Mouse (Mus musculus) midbrain, embryonic 13.5 days (tissue): ENCODE measurements around the gene Prr15. TPM values are rescaled to one million over a fixed set of nuclear protein-coding genes. Genes with fewer than 3 reads are reported as not detected.

Experiments used
- ATAC-seq: fragments of 200-750 bp; cut with Nextera tagmentation; 2 replicates; pipeline ENCODE4 v1.8.0; 2017; ENCODE audit warnings: mild to moderate bottlenecking, moderate TSS enrichment, moderate library complexity
- H3K27ac ChIP-seq: fragments of 300-500 bp; sonication (generic); 2 replicates; pipeline ENCODE4 v1.5.1; 2015; ENCODE audit warnings: inconsistent platforms, mild to moderate bottlenecking, moderate library complexity
- H3K27me3 ChIP-seq: fragments of 300-500 bp; sonication (generic); 2 replicates; pipeline ENCODE4 v1.6.1; 2015; ENCODE audit warnings: mild to moderate bottlenecking, inconsistent platforms
- H3K36me3 ChIP-seq: fragments of 300-500 bp; sonication (generic); 2 replicates; pipeline ENCODE4 v1.6.1; 2015; ENCODE audit warnings: mild to moderate bottlenecking, inconsistent platforms
- H3K4me1 ChIP-seq: fragments of 300-500 bp; sonication (generic); replicated peaks from 2 replicates; pipeline ENCODE4 v1.6.1; 2015; ENCODE audit warnings: inconsistent platforms
- H3K4me2 ChIP-seq: fragments of 300-500 bp; sonication (generic); replicated peaks from 2 replicates; pipeline ENCODE4 v1.6.1; 2015; ENCODE audit warnings: moderate library complexity, mild to moderate bottlenecking, inconsistent platforms
- H3K4me3 ChIP-seq: fragments of 300-500 bp; sonication (generic); replicated peaks from 2 replicates; pipeline ENCODE4 v1.5.1; 2015; ENCODE audit warnings: mild to moderate bottlenecking, inconsistent platforms
- H3K9ac ChIP-seq: fragments of 300-500 bp; sonication (generic); replicated peaks from 2 replicates; pipeline ENCODE4 v1.6.1; 2015; ENCODE audit warnings: mild to moderate bottlenecking, inconsistent platforms
- H3K9me3 ChIP-seq: fragments of 300-500 bp; sonication (generic); 2 replicates; pipeline ENCODE4 v1.6.1; 2016; ENCODE audit warnings: mild to moderate bottlenecking, inconsistent platforms
- WGBS: fragments of 180-500 bp; shearing (Covaris S2); methylation state at CpG from one replicate; pipeline ENCODE4 v1.1.7; 2015; 5-methylcytosine and 5-hydroxymethylcytosine counted together
- polyA plus RNA-seq: library from polyadenylated mRNA; unstranded; fragments of >200 nt; fragmentation: Nextera tagmentation; extraction: Ambion mirVana; gene quantifications from 2 replicates; pipeline ENCODE4 v1.2.1, GENCODE M21; 2015

Gene Prr15
- polyA plus RNA-seq, 1 experiment from 2014 or later, result 1.6 TPM

DNA sequence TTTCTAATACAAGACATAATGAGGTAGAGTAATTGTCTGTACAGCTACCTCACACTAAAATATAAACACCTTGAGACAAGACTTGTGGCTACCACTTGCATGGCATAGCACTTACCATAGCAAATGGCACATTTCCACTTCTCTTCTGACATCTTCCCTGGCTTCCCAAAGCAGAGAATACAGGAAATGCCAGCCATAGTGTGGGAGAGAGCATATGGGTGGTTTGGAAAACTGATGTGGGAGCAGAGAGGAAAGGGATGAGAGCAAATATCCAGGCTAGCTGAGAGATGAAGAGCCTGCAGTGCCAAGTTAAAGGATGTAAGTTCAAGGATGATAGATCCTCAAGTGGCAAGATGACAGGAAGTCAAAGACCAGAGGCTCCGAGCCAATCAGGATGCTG is 19.9 kb upstream of the Prr15 start:
- ATAC-seq, result no peak
- Histone ChIP-seq H3K4me1 (no peaks in the 10 kb centered on the region), H3K9me3 (no peaks in the 10 kb centered on the region), H3K9ac (no peak overlapping the region), H3K36me3 (no peaks in the 10 kb centered on the region), H3K4me2 (no peak overlapping the region), H3K4me3 (no peak overlapping the region), H3K27me3 (no peaks in the 10 kb centered on the region), H3K27ac (no peak overlapping the region)
- WGBS, result 82% methylated on average over 1 of the region's 1 CpGs

- ATAC-seq, result no peak
- 97% methylated on average over 2 of the region's 2 CpGs for WGBS
Observed at GRCm38 (mm10) chr6:54313071-54313470, 12.6 kb upstream of the Prr15 start.

GRCm38 (mm10) chr6:54318618-54319017 is 7.0 kb upstream of the Prr15 start:
- no peak for ATAC-seq

More at GRCm38 (mm10) chr6:54313071-54313470, 12.6 kb upstream of the Prr15 start:
- Histone ChIP-seq H3K4me1 (no peaks in the 10 kb centered on the region), H3K36me3 (no peaks in the 10 kb centered on the region), H3K27me3 (no peaks in the 10 kb centered on the region), H3K9me3 (no peaks in the 10 kb centered on the region), H3K9ac (no peak overlapping the region), H3K4me2 (no peak overlapping the region), H3K4me3 (no peak overlapping the region), H3K27ac (no peak overlapping the region)

DNA sequence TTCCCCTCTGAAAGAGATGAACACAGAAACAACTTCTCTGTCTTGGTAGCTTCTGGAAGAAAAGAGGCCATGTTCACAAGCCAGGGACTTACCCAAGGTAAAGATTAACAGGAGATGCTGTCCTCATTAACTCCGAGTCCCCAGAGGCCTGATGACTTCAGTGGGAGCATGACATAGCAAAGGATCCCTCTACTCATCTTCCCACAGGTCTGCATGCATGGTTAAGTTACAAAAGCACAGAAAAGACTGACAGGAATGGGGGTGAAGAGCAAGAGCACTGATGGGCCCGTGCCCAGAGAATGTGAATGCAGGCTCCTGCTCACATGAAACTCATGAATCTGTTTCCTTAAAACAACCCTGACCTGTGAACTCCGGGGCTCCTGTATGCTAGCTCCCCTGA is 6.4 kb upstream of the Prr15 start:
- H3K36me3 ChIP-seq, result no peaks in the 10 kb centered on the region
- no peaks in the 10 kb centered on the region for H3K9me3 ChIP-seq
- ATAC-seq, result no peak
- H3K4me3 ChIP-seq, result no peak overlapping the region
- H3K9ac ChIP-seq, result no peak overlapping the region
- H3K27ac ChIP-seq, result no peak overlapping the region
- peaks cover 4% of the 10 kb centered on the region for H3K27me3 ChIP-seq
- H3K4me1 ChIP-seq, result no peaks in the 10 kb centered on the region
- H3K4me2 ChIP-seq, result no peak overlapping the region
- WGBS, result 75% methylated on average over 3 of the region's 3 CpGs

More at GRCm38 (mm10) chr6:54318618-54319017, 7.0 kb upstream of the Prr15 start:
- Histone ChIP-seq H3K4me3 (no peak overlapping the region), H3K9me3 (no peaks in the 10 kb centered on the region), H3K27ac (no peak overlapping the region), H3K36me3 (no peaks in the 10 kb centered on the region), H3K4me2 (no peak overlapping the region), H3K4me1 (no peaks in the 10 kb centered on the region), H3K27me3 (no peaks in the 10 kb centered on the region), H3K9ac (no peak overlapping the region)
- 87% methylated on average over 9 of the region's 9 CpGs for WGBS

GRCm38 (mm10) chr6:54320236-54320635 is 5.4 kb upstream of the Prr15 start:
- 88% methylated on average over 1 of the region's 1 CpGs for WGBS
- Histone ChIP-seq H3K27ac (no peak overlapping the region), H3K36me3 (no peaks in the 10 kb centered on the region), H3K4me1 (no peaks in the 10 kb centered on the region), H3K9ac (no peak overlapping the region), H3K4me2 (no peak overlapping the region), H3K9me3 (no peaks in the 10 kb centered on the region), H3K4me3 (no peak overlapping the region), H3K27me3 (peaks cover 14% of the 10 kb centered on the region)
- no peak for ATAC-seq

GRCm38 (mm10) chr6:54326671-54327625 is 1.3 kb downstream of the Prr15 start:
- Histone ChIP-seq H3K27me3 (peaks cover 68% of the 10 kb centered on the region), H3K4me2 (peak overlapping the region; percentile 88), H3K4me3 (peak overlapping the region; percentile 49), H3K4me1 (peaks cover 31% of the 10 kb centered on the region), H3K27ac (no peak overlapping the region), H3K9me3 (no peaks in the 10 kb centered on the region), H3K9ac (peak overlapping the region; percentile 60), H3K36me3 (no peaks in the 10 kb centered on the region)
- under 1% methylated on average over 53 of the region's 53 CpGs for WGBS
- peak; percentile 79 for ATAC-seq

GRCm38 (mm10) chr6:54327626-54328003 is 2.0 kb downstream of the Prr15 start:
- Histone ChIP-seq H3K27ac (no peak overlapping the region), H3K4me1 (peaks cover 37% of the 10 kb centered on the region), H3K4me2 (peak overlapping the region; percentile 88), H3K9ac (peak overlapping the region; percentile 60; the same call in 1 of the 2 replicates), H3K36me3 (no peaks in the 10 kb centered on the region), H3K9me3 (no peaks in the 10 kb centered on the region), H3K4me3 (peak overlapping the region; percentile 49), H3K27me3 (peaks cover 68% of the 10 kb centered on the region)
- ATAC-seq, result no peak
- under 1% methylated on average over 28 of the region's 28 CpGs for WGBS

- Histone ChIP-seq H3K27ac (no peak overlapping the region), H3K4me3 (no peak overlapping the region), H3K4me2 (no peak overlapping the region), H3K36me3 (no peaks in the 10 kb centered on the region), H3K4me1 (peaks cover 47% of the 10 kb centered on the region), H3K9me3 (no peaks in the 10 kb centered on the region), H3K9ac (no peak overlapping the region), H3K27me3 (peaks cover 71% of the 10 kb centered on the region)
- WGBS, result 96% methylated on average over 5 of the region's 5 CpGs
- ATAC-seq, result no peak
Observed at GRCm38 (mm10) chr6:54328783-54329182, 3.1 kb downstream of the Prr15 start.

- 91% methylated on average over 3 of the region's 3 CpGs for WGBS
- Histone ChIP-seq H3K9me3 (no peaks in the 10 kb centered on the region), H3K4me3 (no peak overlapping the region), H3K9ac (no peak overlapping the region), H3K4me1 (peaks cover 52% of the 10 kb centered on the region), H3K36me3 (no peaks in the 10 kb centered on the region), H3K27ac (no peak overlapping the region), H3K4me2 (no peak overlapping the region), H3K27me3 (peaks cover 63% of the 10 kb centered on the region)
- ATAC-seq, result no peak
Observed at GRCm38 (mm10) chr6:54329598-54329997, 4.0 kb downstream of the Prr15 start.

DNA sequence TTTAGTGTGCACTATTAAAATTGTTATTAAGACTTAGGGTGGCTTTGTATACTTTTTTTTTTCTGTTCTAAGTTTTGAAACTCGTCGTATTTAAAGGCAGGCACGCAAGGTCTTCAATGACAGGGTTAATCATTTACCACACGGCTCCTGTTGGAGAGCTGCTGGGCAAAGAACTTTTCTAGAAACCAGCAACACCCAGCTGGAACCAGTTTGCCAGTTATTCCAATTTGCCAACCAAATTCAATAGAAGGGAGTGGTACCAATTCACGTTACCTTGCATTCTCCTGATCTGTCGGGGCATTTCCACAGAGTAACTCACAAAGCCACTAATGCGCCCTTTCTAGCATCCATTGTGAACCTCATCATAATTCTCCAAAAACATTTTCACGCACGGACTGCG is 4.5 kb downstream of the Prr15 start:
- 64% methylated on average over 10 of the region's 10 CpGs for WGBS
- Histone ChIP-seq H3K27ac (no peak overlapping the region), H3K36me3 (no peaks in the 10 kb centered on the region), H3K4me2 (no peak overlapping the region), H3K9ac (no peak overlapping the region), H3K9me3 (no peaks in the 10 kb centered on the region), H3K27me3 (peaks cover 61% of the 10 kb centered on the region), H3K4me3 (no peak overlapping the region), H3K4me1 (peaks cover 52% of the 10 kb centered on the region)
- no peak for ATAC-seq

DNA sequence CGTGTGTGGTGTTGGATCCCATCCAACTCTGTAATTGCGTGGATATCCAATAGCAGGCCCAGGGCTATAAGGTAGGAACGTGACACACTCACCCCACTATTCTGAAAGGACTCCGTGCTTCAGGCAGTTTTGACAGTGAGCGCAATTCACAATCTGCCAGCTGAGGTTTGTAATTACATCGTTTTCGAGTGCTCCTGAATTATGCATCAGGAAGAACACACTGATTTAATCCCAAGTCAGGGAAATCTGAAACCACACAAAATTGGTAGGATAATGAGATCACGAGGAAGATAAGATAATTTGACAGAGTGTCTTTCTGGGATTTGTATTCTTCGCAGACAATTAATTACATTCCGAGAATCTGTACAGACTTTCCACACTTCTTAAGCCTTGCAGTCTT is 6.1 kb downstream of the Prr15 start:
- peaks cover 46% of the 10 kb centered on the region for H3K4me1 ChIP-seq
- no peaks in the 10 kb centered on the region for H3K36me3 ChIP-seq
- no peak overlapping the region for H3K4me3 ChIP-seq
- H3K27me3 ChIP-seq, result peaks cover 46% of the 10 kb centered on the region
- no peak overlapping the region for H3K27ac ChIP-seq
- H3K4me2 ChIP-seq, result no peak overlapping the region
- H3K9ac ChIP-seq, result no peak overlapping the region
- ATAC-seq, result peak; percentile 87
- H3K9me3 ChIP-seq, result no peaks in the 10 kb centered on the region
- 17% methylated on average over 10 of the region's 10 CpGs for WGBS

GRCm38 (mm10) chr6:54332203-54332602 is 6.6 kb downstream of the Prr15 start:
- Histone ChIP-seq H3K27ac (peak overlapping the region; percentile 48; the same call in 1 of the 2 replicates), H3K9ac (no peak overlapping the region), H3K4me1 (peaks cover 41% of the 10 kb centered on the region), H3K4me3 (no peak overlapping the region), H3K36me3 (no peaks in the 10 kb centered on the region), H3K27me3 (peaks cover 42% of the 10 kb centered on the region), H3K4me2 (no peak overlapping the region), H3K9me3 (no peaks in the 10 kb centered on the region)
- ATAC-seq, result 0 out of 2 replicates have a peak, but pooled peaks have one; percentile 44
- 34% methylated on average over 8 of the region's 8 CpGs for WGBS
